Mouse (Mus musculus): ENCODE measurements around the gene Rnf181. TPM values are rescaled to one million over a fixed set of nuclear protein-coding genes. Genes with fewer than 3 reads are reported as not detected.

Rnf181 gene
- total RNA-seq, 2 experiments from 2014 or later, result 69.9 to 71.1 TPM

GRCm38 (mm10) chr6:72387816-72388215, 21.1 kb upstream of the Rnf181 start:
- intact Hi-C loops (cut with DNase I), result no loop called here
- no peak for DNase-seq (ENCODE audit: low spot score in 2 of 2)

- intact Hi-C loops (cut with DNase I), result no loop called here
- DNase-seq (ENCODE audit: low spot score in 2 of 2), result no peak
Observed at GRCm38 (mm10) chr6:72386561-72386960, 19.8 kb upstream of the Rnf181 start.

GRCm38 (mm10) chr6:72385258-72385657, 18.5 kb upstream of the Rnf181 start:
- intact Hi-C loops (cut with DNase I), result no loop called here
- DNase-seq (ENCODE audit: low spot score in 2 of 2), result no peak

GRCm38 (mm10) chr6:72383952-72384351, 17.2 kb upstream of the Rnf181 start:
- DNase-seq (ENCODE audit: low spot score in 2 of 2), result no peak
- intact Hi-C loops (cut with DNase I), result no loop called here

- intact Hi-C loops (cut with DNase I), result no loop called here
- DNase-seq (ENCODE audit: low spot score in 2 of 2), result no peak
Observed at GRCm38 (mm10) chr6:72383142-72383820, 16.5 kb upstream of the Rnf181 start.

GRCm38 (mm10) chr6:72382494-72382893, 15.7 kb upstream of the Rnf181 start:
- intact Hi-C loops (cut with DNase I), result no loop called here
- DNase-seq (ENCODE audit: low spot score in 2 of 2), result no peak

GRCm38 (mm10) chr6:72380131-72380770, 13.5 kb upstream of the Rnf181 start, which contains the start of gene Vamp5:
TSS of gene Vamp5 (minus strand) at chr6:72380468.
- intact Hi-C loops (cut with DNase I), result no loop called here

GRCm38 (mm10) chr6:72379377-72380130, 12.8 kb upstream of the Rnf181 start:
- no peak for DNase-seq (ENCODE audit: low spot score in 2 of 2)
- intact Hi-C loops (cut with DNase I), result no loop called here

More at GRCm38 (mm10) chr6:72380131-72380770, 13.5 kb upstream of the Rnf181 start, which contains the start of gene Vamp5:
- no peak for DNase-seq (ENCODE audit: low spot score in 2 of 2)

- intact Hi-C loops (cut with DNase I), result no loop called here
- DNase-seq (ENCODE audit: low spot score in 2 of 2), result no peak
Observed at GRCm38 (mm10) chr6:72378510-72379234, 11.9 kb upstream of the Rnf181 start.

- no peak for DNase-seq (ENCODE audit: low spot score in 2 of 2)
- intact Hi-C loops (cut with DNase I), result no loop called here
Observed at GRCm38 (mm10) chr6:72374820-72375563, 8.2 kb upstream of the Rnf181 start.

- intact Hi-C loops (cut with DNase I), result no loop called here
- no peak for DNase-seq (ENCODE audit: low spot score in 2 of 2)
Observed at GRCm38 (mm10) chr6:72374206-72374605, 7.5 kb upstream of the Rnf181 start.

- intact Hi-C loops (cut with DNase I), result no loop called here
- DNase-seq (ENCODE audit: low spot score in 2 of 2), result no peak
Observed at GRCm38 (mm10) chr6:72373184-72373583, 6.4 kb upstream of the Rnf181 start.

GRCm38 (mm10) chr6:72371571-72371970, 4.8 kb upstream of the Rnf181 start:
- intact Hi-C loops (cut with DNase I), result no loop called here
- DNase-seq (ENCODE audit: low spot score in 2 of 2), result no peak

- intact Hi-C loops (cut with DNase I), result no loop called here
- DNase-seq (ENCODE audit: low spot score in 2 of 2), result peak in 1 of 2 experiments; percentile 83
Observed at GRCm38 (mm10) chr6:72371147-72371546, 4.4 kb upstream of the Rnf181 start.

GRCm38 (mm10) chr6:72370091-72370490, 3.3 kb upstream of the Rnf181 start:
- intact Hi-C loops (cut with DNase I), result no loop called here
- DNase-seq (ENCODE audit: low spot score in 2 of 2), result no peak

- no peak for DNase-seq (ENCODE audit: low spot score in 2 of 2)
- intact Hi-C loops (cut with DNase I), result no loop called here
Observed at GRCm38 (mm10) chr6:72369557-72369956, 2.8 kb upstream of the Rnf181 start.

- intact Hi-C loops (cut with DNase I), result no loop called here
- no peak for DNase-seq (ENCODE audit: low spot score in 2 of 2)
Observed at GRCm38 (mm10) chr6:72367460-72367974, 761 bp upstream of the Rnf181 start.

- no peak for DNase-seq (ENCODE audit: low spot score in 2 of 2)
- intact Hi-C loops (cut with DNase I), result no loop called here
Observed at GRCm38 (mm10) chr6:72366304-72366703, 452 bp downstream of the Rnf181 start.

GRCm38 (mm10) chr6:72364985-72365384, 1.8 kb downstream of the Rnf181 start:
- intact Hi-C loops (cut with DNase I), result loop anchor here (2.0 kb wide), 1 partner anchor 42 kb away; no protein-coding TSS in a partner anchor

More at GRCm38 (mm10) chr6:72364985-72365384, 1.8 kb downstream of the Rnf181 start:
- DNase-seq (ENCODE audit: low spot score in 2 of 2), result no peak
